Mouse (Mus musculus) ovary, adult 18-20 months (tissue): ENCODE data around the gene Pitpnc1.

ENCODE experiments used
- DNase-seq: peaks from one replicate; pipeline ENCODE4 v3.0.0; 2022; ENCODE audit warnings: low spot score, mixed read lengths

The Pitpnc1 gene

GRCm38 (mm10) chr11:107408886-107409285, 61.6 kb downstream of the Pitpnc1 start:
- no peak for DNase-seq

- no peak for DNase-seq
Observed at GRCm38 (mm10) chr11:107407698-107408097, 62.8 kb downstream of the Pitpnc1 start.

- DNase-seq, result no peak
Observed at GRCm38 (mm10) chr11:107405606-107406333, 64.7 kb downstream of the Pitpnc1 start.

GRCm38 (mm10) chr11:107403309-107403708, 67.2 kb downstream of the Pitpnc1 start:
- DNase-seq, result no peak

GRCm38 (mm10) chr11:107401839-107402590, 68.5 kb downstream of the Pitpnc1 start:
- DNase-seq, result no peak

GRCm38 (mm10) chr11:107400826-107401225, 69.7 kb downstream of the Pitpnc1 start:
- DNase-seq, result no peak

GRCm38 (mm10) chr11:107400005-107400404, 70.5 kb downstream of the Pitpnc1 start:
- no peak for DNase-seq

- no peak for DNase-seq
Observed at GRCm38 (mm10) chr11:107397326-107397998, 73.0 kb downstream of the Pitpnc1 start.

GRCm38 (mm10) chr11:107394245-107394644, 76.3 kb downstream of the Pitpnc1 start:
- no peak for DNase-seq

GRCm38 (mm10) chr11:107393828-107394165, 76.7 kb downstream of the Pitpnc1 start:
- no peak for DNase-seq

- no peak for DNase-seq
Observed at GRCm38 (mm10) chr11:107393154-107393827, 77.2 kb downstream of the Pitpnc1 start.

GRCm38 (mm10) chr11:107390540-107390939, 80.0 kb downstream of the Pitpnc1 start:
- no peak for DNase-seq

- DNase-seq, result no peak
Observed at GRCm38 (mm10) chr11:107390001-107390400, 80.5 kb downstream of the Pitpnc1 start.

- DNase-seq, result no peak
Observed at GRCm38 (mm10) chr11:107386481-107386880, 84.0 kb downstream of the Pitpnc1 start.

- no peak for DNase-seq
Observed at GRCm38 (mm10) chr11:107385306-107385705, 85.2 kb downstream of the Pitpnc1 start.

GRCm38 (mm10) chr11:107383985-107384384, 86.5 kb downstream of the Pitpnc1 start:
- DNase-seq, result no peak

- no peak for DNase-seq
Observed at GRCm38 (mm10) chr11:107379965-107380364, 90.5 kb downstream of the Pitpnc1 start.

- no peak for DNase-seq
Observed at GRCm38 (mm10) chr11:107379089-107379845, 91.2 kb downstream of the Pitpnc1 start.

GRCm38 (mm10) chr11:107377326-107377725, 93.2 kb downstream of the Pitpnc1 start:
- no peak for DNase-seq

GRCm38 (mm10) chr11:107376272-107376671, 94.2 kb downstream of the Pitpnc1 start:
- peak; percentile 40 for DNase-seq

GRCm38 (mm10) chr11:107375816-107376215, 94.7 kb downstream of the Pitpnc1 start:
- no peak for DNase-seq

- DNase-seq, result no peak
Observed at GRCm38 (mm10) chr11:107373569-107373968, 96.9 kb downstream of the Pitpnc1 start.
